In genomic region chr8:64925762-64926161, GRCm38 (mm10) we compare ENCODE assay signal across 15 mouse cellular contexts. TPM values are rescaled to one million over a fixed set of nuclear protein-coding genes. Genes with fewer than 3 reads are reported as not detected.
A peak's percentile ranks its signal among the peaks of the same experiment; 100 is the strongest.
DNase-seq lines count a peak whose midpoint lies in the region; ATAC-seq and TF ChIP-seq lines count a peak whose summit lies in the region.
"Had no signal": no experiment of that assay in that cellular context is flagged by ENCODE, and none has a peak within 500 bp of the region (broad histone marks: within the 10 kb centered on the region; RNA-seq: fewer than 3 reads in every experiment).

No protein-coding gene starts in this region.

- peak; percentile 41; the same call in 1 of the 2 replicates for ATAC-seq in forebrain, embryonic 14.5 days
- no peak for ATAC-seq in forebrain, embryonic 11.5 days (replicated peaks; ENCODE audit: low FRiP score)
- ATAC-seq in forebrain, embryonic 16.5 days: peak; percentile 57
- no peak; the same call in 1 of the 2 replicates for ATAC-seq in forebrain, postnatal 0 days
- no peak for ATAC-seq in megakaryocyte progenitor cell, adult 5-6 weeks (replicated peaks; ENCODE audit: poor library complexity)

- 81% methylated on average over 4 of the region's 4 CpGs for WGBS in forebrain, embryonic 14.5 days
- WGBS in forebrain, embryonic 11.5 days: 90% methylated on average over 4 of the region's 4 CpGs
- 72% methylated on average over 4 of the region's 4 CpGs for WGBS in forebrain, embryonic 16.5 days
- 72% methylated on average over 4 of the region's 4 CpGs for WGBS in forebrain, postnatal 0 days

- no peak overlapping the region for H3K4me2 ChIP-seq in forebrain, embryonic 14.5 days (ENCODE audit: low read length)
- H3K4me2 ChIP-seq in forebrain, embryonic 11.5 days (ENCODE audit: low read depth, low read length, severe bottlenecking): no peak overlapping the region
- H3K4me2 ChIP-seq in forebrain, embryonic 16.5 days (ENCODE audit: low read length): no peak overlapping the region
- H3K4me2 ChIP-seq in forebrain, postnatal 0 days (ENCODE audit: low read depth): no peak overlapping the region
- H3K4me2 ChIP-seq: embryonic facial prominence, embryonic 12.5 days had no signal

- no peak overlapping the region for H3K4me3 ChIP-seq in forebrain, embryonic 14.5 days (ENCODE audit: low read depth, low read length)
- no peak overlapping the region for H3K4me3 ChIP-seq in forebrain, embryonic 11.5 days (ENCODE audit: low read depth, low read length)
- no peak overlapping the region for H3K4me3 ChIP-seq in forebrain, embryonic 16.5 days (replicated peaks; ENCODE audit: low read length)
- no peak overlapping the region for H3K4me3 ChIP-seq in forebrain, postnatal 0 days (ENCODE audit: low read depth, low read length)
- H3K4me3 ChIP-seq in left cerebral cortex, adult 2 months: no peak overlapping the region
- H3K4me3 ChIP-seq: embryonic facial prominence, embryonic 10.5 days; embryonic facial prominence, embryonic 12.5 days had no signal

- H3K9me3 ChIP-seq in forebrain, embryonic 14.5 days (replicated peaks; ENCODE audit: control insufficient read depth, low read length): no peaks in the 10 kb centered on the region
- H3K9me3 ChIP-seq in forebrain, embryonic 11.5 days (ENCODE audit: control insufficient read depth, low read length): no peaks in the 10 kb centered on the region
- no peaks in the 10 kb centered on the region for H3K9me3 ChIP-seq in forebrain, embryonic 16.5 days (ENCODE audit: control insufficient read depth, low read length)
- H3K9me3 ChIP-seq in forebrain, postnatal 0 days (ENCODE audit: low read length): no peaks in the 10 kb centered on the region
- H3K9me3 ChIP-seq: embryonic facial prominence, embryonic 10.5 days; embryonic facial prominence, embryonic 12.5 days had no signal

- DNase-seq in forebrain, embryonic 14.5 days (ENCODE audit: low spot score): no peak
- no peak for DNase-seq in forebrain, embryonic 11.5 days (ENCODE audit: low spot score)
- no peak for DNase-seq in forebrain, postnatal 0 days
- no peak for DNase-seq in left cerebral cortex, adult 2 months (ENCODE audit: extremely low spot score in 1 of 2, low spot score in 2 of 2)
- DNase-seq in left cerebral cortex, postnatal 10 days (ENCODE audit: extremely low spot score in 1 of 2, low spot score in 2 of 2): no peak
- DNase-seq: adrenal gland, postnatal 25 days; cerebellum, adult 11-12 months; cerebellum, adult 2 months; cerebellum, adult 9-10 months; cerebellum, postnatal 10 days; cerebellum, postnatal 25 days had no signal

- TF ChIP-seq CTCF in forebrain, postnatal 0 days (IDR thresholded peaks at IDR 0.05; ENCODE audit: low read depth): no peak
- no peak for TF ChIP-seq CTCF in left cerebral cortex, adult 2 months (IDR thresholded peaks at IDR 0.05)

- no peaks in the 10 kb centered on the region for H3K27me3 ChIP-seq in forebrain, embryonic 14.5 days (replicated peaks; ENCODE audit: control insufficient read depth, insufficient read depth, low read length)
- H3K27me3 ChIP-seq in forebrain, embryonic 11.5 days (ENCODE audit: control insufficient read depth, insufficient read depth, low read length): no peaks in the 10 kb centered on the region
- no peaks in the 10 kb centered on the region for H3K27me3 ChIP-seq in forebrain, embryonic 16.5 days (replicated peaks; ENCODE audit: control insufficient read depth, insufficient read depth, low read length)
- no peaks in the 10 kb centered on the region for H3K27me3 ChIP-seq in forebrain, postnatal 0 days (ENCODE audit: insufficient read depth, low read length)
- H3K27me3 ChIP-seq: embryonic facial prominence, embryonic 12.5 days had no signal

- H3K27ac ChIP-seq in forebrain, embryonic 14.5 days (ENCODE audit: low read depth, low read length): peak overlapping the region; percentile 1; the same call in 1 of the 2 replicates
- no peak overlapping the region for H3K27ac ChIP-seq in forebrain, embryonic 11.5 days (ENCODE audit: low read depth, low read length)
- peak overlapping the region; percentile 55 for H3K27ac ChIP-seq in forebrain, embryonic 16.5 days (ENCODE audit: low read length)
- H3K27ac ChIP-seq in forebrain, postnatal 0 days (ENCODE audit: low read depth, low read length): no peak overlapping the region
- peak overlapping the region; percentile 25; the same call in 1 of the 2 replicates for H3K27ac ChIP-seq in left cerebral cortex, adult 2 months
- H3K27ac ChIP-seq: embryonic facial prominence, embryonic 10.5 days; embryonic facial prominence, embryonic 12.5 days had no signal

- H3K9ac ChIP-seq in forebrain, embryonic 14.5 days (ENCODE audit: low read length): no peak overlapping the region
- H3K9ac ChIP-seq in forebrain, embryonic 11.5 days (ENCODE audit: low read length): no peak overlapping the region
- no peak overlapping the region for H3K9ac ChIP-seq in forebrain, embryonic 16.5 days (replicated peaks; ENCODE audit: low read depth, low read length)
- no peak overlapping the region for H3K9ac ChIP-seq in forebrain, postnatal 0 days
- H3K9ac ChIP-seq: embryonic facial prominence, embryonic 12.5 days had no signal

- intact Hi-C loops in left cerebral cortex, adult 2 months (cut with DNase I): loop anchor here (1.0 to 5.0 kb wide), 2 partner anchors 54 to 78 kb away; no protein-coding TSS in a partner anchor
- intact Hi-C loops in left cerebral cortex, postnatal 10 days (cut with DNase I): loop anchor here (5.0 kb wide), 1 partner anchor 43 kb away; no protein-coding TSS in a partner anchor

- 0 out of 2 replicates have a peak, but pooled peaks cover 4% of the 10 kb centered on the region for H3K4me1 ChIP-seq in forebrain, embryonic 14.5 days (ENCODE audit: control insufficient read depth, insufficient read depth, low read length)
- H3K4me1 ChIP-seq in forebrain, embryonic 11.5 days (replicated peaks; ENCODE audit: control insufficient read depth, insufficient read depth, low read length): peaks cover 2% of the 10 kb centered on the region; the same call in 1 of the 2 replicates
- peaks cover 11% of the 10 kb centered on the region for H3K4me1 ChIP-seq in forebrain, embryonic 16.5 days (replicated peaks; ENCODE audit: control insufficient read depth, insufficient read depth, low read length)
- H3K4me1 ChIP-seq in forebrain, postnatal 0 days (ENCODE audit: insufficient read depth): peaks cover 5% of the 10 kb centered on the region; the same call in 1 of the 2 replicates

- no peaks in the 10 kb centered on the region for H3K36me3 ChIP-seq in forebrain, embryonic 14.5 days (ENCODE audit: control insufficient read depth, insufficient read depth, low read length)
- no peaks in the 10 kb centered on the region for H3K36me3 ChIP-seq in forebrain, embryonic 11.5 days (ENCODE audit: control insufficient read depth, insufficient read depth, low read length)
- no peaks in the 10 kb centered on the region for H3K36me3 ChIP-seq in forebrain, embryonic 16.5 days (ENCODE audit: control insufficient read depth, insufficient read depth)
- H3K36me3 ChIP-seq in forebrain, postnatal 0 days (ENCODE audit: insufficient read depth): no peaks in the 10 kb centered on the region
- H3K36me3 ChIP-seq: embryonic facial prominence, embryonic 10.5 days; embryonic facial prominence, embryonic 12.5 days had no signal

RNA-seq across cellular contexts. Expression of gene Tmem192, which starts 21.2 kb away (rescaled TPM):
- 24.0 and 26.2 TPM in 2 replicates for polyA plus RNA-seq in forebrain, embryonic 14.5 days (2014; fragmentation: Nextera tagmentation; extraction: Ambion mirVana)
- polyA plus RNA-seq in forebrain, embryonic 11.5 days (2014; fragmentation: Nextera tagmentation; extraction: Ambion mirVana): 14.0 and 17.4 TPM in 2 replicates
- 20.9 and 25.0 TPM in 2 replicates for polyA plus RNA-seq in forebrain, embryonic 16.5 days (2015; fragmentation: Nextera tagmentation; extraction: Ambion mirVana)
- 10.8 and 14.5 TPM in 2 replicates for total RNA-seq in forebrain, postnatal 0 days (2014; rRNA removed)
- polyA plus RNA-seq in forebrain, postnatal 0 days (2015; fragmentation: Nextera tagmentation; extraction: Ambion mirVana): 35.9 and 38.0 TPM in 2 replicates
- 10 to 100 TPM; 24.0 to 24.1 TPM for total RNA-seq in left cerebral cortex, adult 2 months (2021)
- 10 to 100 TPM; 14.7 to 15.0 TPM for total RNA-seq in left cerebral cortex, postnatal 10 days (2021)
- total RNA-seq in megakaryocyte progenitor cell, adult 5-6 weeks (2015): 30.9 and 32.4 TPM in 2 replicates
- total RNA-seq in megakaryocyte progenitor cell, adult 5-6 weeks (2017): 17.6 and 20.7 TPM in 2 replicates

Comparison
In these comparisons a context has a peak if more than half of its experiments do, and no peak if none do; other contexts are left out.
1. ATAC-seq: peak in forebrain, embryonic 14.5 days (single experiment) and forebrain, embryonic 16.5 days (single experiment); none in forebrain, embryonic 11.5 days (single experiment), forebrain, postnatal 0 days (single experiment) and megakaryocyte progenitor cell, adult 5-6 weeks (single experiment).
2. H3K27ac ChIP-seq: peak in forebrain, embryonic 14.5 days (single experiment), forebrain, embryonic 16.5 days (single experiment) and left cerebral cortex, adult 2 months (single experiment); none in forebrain, embryonic 11.5 days (single experiment) and forebrain, postnatal 0 days (single experiment).